Mouse (Mus musculus): Measurements from ENCODE around the gene Ak2. TPM values are rescaled to one million over a fixed set of nuclear protein-coding genes. Genes with fewer than 3 reads are reported as not detected.

Gene Ak2
- total and polyA plus RNA-seq, 3 experiments: 330 to 366 TPM; not detected in 1

DNA sequence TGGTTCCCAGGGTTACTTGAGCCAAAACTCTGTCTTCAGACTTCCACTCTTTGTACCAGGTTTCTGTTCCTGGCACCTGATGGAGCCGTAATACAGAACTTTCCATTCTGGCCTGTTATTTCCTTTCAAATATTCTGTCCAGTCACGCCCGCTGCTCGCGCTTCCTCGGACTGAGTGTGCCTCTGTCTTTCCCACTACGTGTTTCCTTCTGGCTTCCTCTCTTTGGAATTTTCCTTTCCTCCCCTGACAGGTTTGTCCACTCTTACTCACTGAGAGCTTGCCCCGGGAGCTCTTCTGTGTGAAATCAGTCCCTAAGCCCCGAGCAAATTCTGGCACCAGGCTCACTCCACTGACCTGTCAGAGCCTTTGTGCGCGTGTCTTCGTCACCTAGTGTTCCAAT lies 63.0 kb downstream of the Ak2 start:
- no peak for DNase-seq (ENCODE audit: low read depth, low spot score)
- peaks cover 13% of the 10 kb centered on the region for H3K79me2 ChIP-seq (ENCODE audit: control insufficient read depth, insufficient read depth, low read length, poor library complexity)
- H3K4me3 ChIP-seq (ENCODE audit: control insufficient read depth in 1 of 2, insufficient read depth in 1 of 2, low read depth in 2 of 2, low read length in 2 of 2): no peak overlapping the region
- H3K9me3 ChIP-seq (replicated peaks; ENCODE audit: insufficient read depth, low read length): no peaks in the 10 kb centered on the region
- no peak overlapping the region for H3K9ac ChIP-seq (ENCODE audit: control insufficient read depth, low read depth, low read length, poor library complexity, severe bottlenecking)
- no peak overlapping the region for H3K27ac ChIP-seq (ENCODE audit: control insufficient read depth, low read depth, low read length)
- H3K36me3 ChIP-seq (ENCODE audit: control insufficient read depth in 1 of 2, insufficient read depth in 2 of 2, low read length in 2 of 2): peaks cover 0 to 33% of the 10 kb centered on the region in 2 experiments; a peak in 2 of 4 replicates
- peaks cover 11 to 27% of the 10 kb centered on the region in 2 experiments for H3K4me1 ChIP-seq (ENCODE audit: control insufficient read depth in 1 of 2, insufficient read depth in 2 of 2, low read length in 2 of 2)
- H3K27me3 ChIP-seq (ENCODE audit: control insufficient read depth in 1 of 2, insufficient read depth in 2 of 2, low read length in 2 of 2): no peaks in the 10 kb centered on the region
- TF ChIP-seq SIN3A (IDR thresholded peaks at IDR 0.05; ENCODE audit: low read length): no peak
- no peak for TF ChIP-seq SMC3 (IDR thresholded peaks at IDR 0.05; ENCODE audit: low read depth, low read length)
- TF ChIP-seq USF1 (IDR thresholded peaks at IDR 0.05; ENCODE audit: low read depth, low read length): no peak
- TF ChIP-seq BHLHE40 (IDR thresholded peaks at IDR 0.05; ENCODE audit: borderline replicate concordance, low read depth, low read length): no peak
- no peak for TF ChIP-seq UBTF (IDR thresholded peaks at IDR 0.05; ENCODE audit: borderline replicate concordance, insufficient read depth, low read depth, low read length)
- TF ChIP-seq RCOR1 (IDR thresholded peaks at IDR 0.05; ENCODE audit: low read depth, low read length): no peak
- no peak for TF ChIP-seq MAZ (IDR thresholded peaks at IDR 0.05; ENCODE audit: low read depth, low read length)
- no peak for TF ChIP-seq POLR2AphosphoS5 (IDR thresholded peaks at IDR 0.05; ENCODE audit: borderline replicate concordance, low read depth, low read length)
- TF ChIP-seq MXI1 (IDR thresholded peaks at IDR 0.05; ENCODE audit: low read depth, low read length): no peak
- TF ChIP-seq ZC3H11A (IDR thresholded peaks at IDR 0.05; ENCODE audit: low read depth, low read length): no peak
- TF ChIP-seq CHD1 (IDR thresholded peaks at IDR 0.05; ENCODE audit: low read depth, low read length): no peak
- no peak for TF ChIP-seq POLR2A (IDR thresholded peaks at IDR 0.05; ENCODE audit: control insufficient read depth in 1 of 2, insufficient read depth in 1 of 2, low read depth in 1 of 2, low read length in 2 of 2, poor library complexity in 1 of 2)
- no peak for TF ChIP-seq CTCF (IDR thresholded peaks at IDR 0.05 in 2 of 3, conservative IDR thresholded peaks at IDR 0.05 in 1 of 3; ENCODE audit: control insufficient read depth in 1 of 3, insufficient read depth in 1 of 3, low read depth in 2 of 3, low read length in 3 of 3, poor library complexity in 1 of 3, severe bottlenecking in 1 of 3)
- TF ChIP-seq NELFE (IDR thresholded peaks at IDR 0.05; ENCODE audit: low read depth, low read length): no peak
- TF ChIP-seq MAX (IDR thresholded peaks at IDR 0.05; ENCODE audit: low read length): no peak
- no peak for TF ChIP-seq ZKSCAN1 (IDR thresholded peaks at IDR 0.05; ENCODE audit: low read depth, low read length)
- no peak for TF ChIP-seq TAL1 (IDR thresholded peaks at IDR 0.05; ENCODE audit: low read length)
- no peak for TF ChIP-seq MEF2A (IDR thresholded peaks at IDR 0.05; ENCODE audit: extremely low read depth, insufficient replicate concordance, low read depth, low read length, poor library complexity, severe bottlenecking)

DNA sequence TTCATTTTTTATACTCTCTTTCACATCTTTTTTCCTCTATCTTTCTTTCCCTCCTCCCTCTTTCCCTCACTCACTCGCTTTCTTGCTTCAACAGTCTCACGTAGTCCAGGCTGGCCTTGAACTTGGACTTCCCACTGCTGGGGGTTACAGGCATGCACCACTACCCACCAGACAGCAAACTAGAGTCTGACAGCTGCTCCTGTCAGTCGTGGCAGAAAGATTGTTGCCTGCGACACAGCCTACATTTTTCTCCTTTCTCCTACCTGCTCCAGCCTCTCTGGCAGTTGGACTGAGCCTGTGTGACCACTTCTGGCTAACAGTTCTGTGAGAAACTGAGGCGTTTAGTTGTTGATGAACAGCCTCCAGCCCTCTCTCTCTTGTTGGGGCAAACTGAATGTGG lies 63.8 kb downstream of the Ak2 start:
- Histone ChIP-seq H3K4me3 (ENCODE audit: control insufficient read depth in 1 of 2, insufficient read depth in 1 of 2, low read depth in 2 of 2, low read length in 2 of 2) (no peak overlapping the region), H3K27ac (ENCODE audit: control insufficient read depth, low read depth, low read length) (no peak overlapping the region), H3K79me2 (ENCODE audit: control insufficient read depth, insufficient read depth, low read length, poor library complexity) (peaks cover 17% of the 10 kb centered on the region), H3K36me3 (ENCODE audit: control insufficient read depth in 1 of 2, insufficient read depth in 2 of 2, low read length in 2 of 2) (peaks cover 0 to 31% of the 10 kb centered on the region in 2 experiments; a peak in 2 of 4 replicates), H3K9ac (ENCODE audit: control insufficient read depth, low read depth, low read length, poor library complexity, severe bottlenecking) (no peak overlapping the region), H3K9me3 (replicated peaks; ENCODE audit: insufficient read depth, low read length) (no peaks in the 10 kb centered on the region), H3K27me3 (ENCODE audit: control insufficient read depth in 1 of 2, insufficient read depth in 2 of 2, low read length in 2 of 2) (no peaks in the 10 kb centered on the region), H3K4me1 (ENCODE audit: control insufficient read depth in 1 of 2, insufficient read depth in 2 of 2, low read length in 2 of 2) (peaks cover 15 to 22% of the 10 kb centered on the region in 2 experiments)
- TF ChIP-seq ZKSCAN1 (IDR thresholded peaks at IDR 0.05; ENCODE audit: low read depth, low read length) (no peak), TCF12 (IDR thresholded peaks at IDR 0.05; ENCODE audit: low read depth, low read length) (no peak), CHD1 (IDR thresholded peaks at IDR 0.05; ENCODE audit: low read depth, low read length) (no peak), HCFC1 (IDR thresholded peaks at IDR 0.05; ENCODE audit: low read depth, low read length) (no peak), USF1 (IDR thresholded peaks at IDR 0.05; ENCODE audit: low read depth, low read length) (no peak), SMC3 (IDR thresholded peaks at IDR 0.05; ENCODE audit: low read depth, low read length) (no peak), ZNF384 (IDR thresholded peaks at IDR 0.05; ENCODE audit: low read depth, low read length) (no peak), MAFK (IDR thresholded peaks at IDR 0.05; ENCODE audit: borderline replicate concordance, low read depth, low read length) (no peak), RCOR1 (IDR thresholded peaks at IDR 0.05; ENCODE audit: low read depth, low read length) (no peak), POLR2AphosphoS5 (IDR thresholded peaks at IDR 0.05; ENCODE audit: borderline replicate concordance, low read depth, low read length) (no peak), EP300 (IDR thresholded peaks at IDR 0.05; ENCODE audit: low read depth in 1 of 2, low read length in 2 of 2) (no peak), BHLHE40 (IDR thresholded peaks at IDR 0.05; ENCODE audit: borderline replicate concordance, low read depth, low read length) (no peak), TBP (IDR thresholded peaks at IDR 0.05; ENCODE audit: low read depth, low read length) (no peak), CTCF (IDR thresholded peaks at IDR 0.05 in 2 of 3, conservative IDR thresholded peaks at IDR 0.05 in 1 of 3; ENCODE audit: control insufficient read depth in 1 of 3, insufficient read depth in 1 of 3, low read depth in 2 of 3, low read length in 3 of 3, poor library complexity in 1 of 3, severe bottlenecking in 1 of 3) (no peak), JUND (IDR thresholded peaks at IDR 0.05; ENCODE audit: low read depth, low read length) (no peak), NELFE (IDR thresholded peaks at IDR 0.05; ENCODE audit: low read depth, low read length) (no peak), POLR2A (IDR thresholded peaks at IDR 0.05; ENCODE audit: control insufficient read depth in 1 of 2, insufficient read depth in 1 of 2, low read depth in 1 of 2, low read length in 2 of 2, poor library complexity in 1 of 2) (no peak)
- DNase-seq (ENCODE audit: low read depth, low spot score): no peak

Data from MEL (cell line).